Mouse (Mus musculus) ES-E14 (cell line): ENCODE results near the gene Srm. TPM values are rescaled to one million over a fixed set of nuclear protein-coding genes. Genes with fewer than 3 reads are reported as not detected.

Experiments used
- DNase-seq: peaks from one replicate; pipeline ENCODE4 v3.0.0-alpha.2; 2013; ENCODE audit warnings: low read depth, low spot score
- H3K27ac ChIP-seq: 2 replicates; pipeline ENCODE4 v1.5.1; 2012; ENCODE audit warnings: low read depth, mild to moderate bottlenecking, low read length, moderate library complexity, mixed read lengths; ENCODE audit not compliant: poor library complexity, insufficient read depth, severe bottlenecking
- H3K36me3 ChIP-seq: 2 replicates; pipeline ENCODE4 v1.6.1; 2012; ENCODE audit warnings: mild to moderate bottlenecking, low read length, moderate library complexity, mixed read lengths; ENCODE audit not compliant: control insufficient read depth, poor library complexity, insufficient read depth, severe bottlenecking
- H3K4me1 ChIP-seq, 2 experiments: fragments of 150-350 bp in 1 of 2; sonication (generic) in 1 of 2; 2 replicates each; pipeline ENCODE4 v1.6.1; 2012; ENCODE audit warnings: low read length in 2 of 2, mild to moderate bottlenecking in 1 of 2, mixed read lengths in 1 of 2; ENCODE audit not compliant: control insufficient read depth in 2 of 2, insufficient read depth in 2 of 2, poor library complexity in 1 of 2
- H3K4me3 ChIP-seq, 2 experiments: fragments of 150-350 bp in 1 of 2; sonication (generic) in 1 of 2; 2 replicates each; pipeline ENCODE4 v1.5.1; 2012; ENCODE audit warnings: low read length in 2 of 2, low read depth in 1 of 2, mild to moderate bottlenecking in 1 of 2, mixed read lengths in 1 of 2; ENCODE audit not compliant: insufficient read depth in 1 of 2, poor library complexity in 1 of 2, severe bottlenecking in 1 of 2
- H3K9ac ChIP-seq: 2 replicates; pipeline ENCODE4 v1.6.1; 2012; ENCODE audit warnings: low read depth, mild to moderate bottlenecking, low read length, mixed read lengths; ENCODE audit not compliant: poor library complexity, insufficient read depth, severe bottlenecking
- H3K9me3 ChIP-seq: fragments of 150-350 bp; sonication (generic); 2 replicates; pipeline ENCODE4 v1.6.1; 2012; ENCODE audit warnings: low read depth, mild to moderate bottlenecking, low read length; ENCODE audit not compliant: control insufficient read depth, insufficient read depth
- CHD2 ChIP-seq: IDR thresholded peaks from 2 replicates; pipeline ENCODE4 v1.6.1; 2014; ENCODE audit warnings: mild to moderate bottlenecking, low read depth, low read length, inconsistent platforms
- HCFC1 ChIP-seq: IDR thresholded peaks from 2 replicates; pipeline ENCODE4 v1.6.1; 2012; ENCODE audit warnings: low read length, inconsistent platforms, borderline replicate concordance; ENCODE audit not compliant: insufficient read depth
- MAFK ChIP-seq: IDR thresholded peaks from 2 replicates; pipeline ENCODE4 v1.6.1; 2014; ENCODE audit warnings: mild to moderate bottlenecking, low read depth, low read length, inconsistent platforms; ENCODE audit not compliant: insufficient read depth
- ZC3H11A ChIP-seq: IDR thresholded peaks from 2 replicates; pipeline ENCODE4 v1.6.1; 2012; ENCODE audit warnings: low read depth, mild to moderate bottlenecking, inconsistent platforms, low read length, borderline replicate concordance
- ZNF384 ChIP-seq: IDR thresholded peaks from 2 replicates; pipeline ENCODE4 v1.6.1; 2012; ENCODE audit warnings: low read depth, low read length, inconsistent platforms
- in situ Hi-C, 2 experiments: fragments of 600-800 bp; cut with MboI; formaldehyde crosslinking; loops; one replicate each; pipeline ENCODE4 v1.15.1; 2025; ENCODE audit warnings: low sequenced_read_pairs in 2 of 2, inconsistent platforms in 1 of 2; ENCODE audit not compliant: unreplicated experiment in 2 of 2
- total RNA-seq: library from RNA; depleted of rRNA; stranded (reverse); fragments of 300-350 nt; gene quantifications from 2 replicates; pipeline ENCODE4 v1.2.3, GENCODE M21; 2012

The Srm gene
- total RNA-seq, 1 experiment: 165 TPM

- Histone ChIP-seq H3K36me3 (peaks cover 7% of the 10 kb centered on the region), H3K9ac (no peak within 1 kb of the TSS; the same call in 1 of the 2 replicates), H3K27ac (peak within 1 kb of the TSS; percentile 29; the same call in 1 of the 2 replicates), H3K4me3 (no peak within 1 kb of the TSS), H3K9me3 (no peaks in the 10 kb centered on the region), H3K4me1 (peaks cover 3 to 25% of the 10 kb centered on the region in 2 experiments; a peak in 2 of 4 replicates)
- no peak for TF ChIP-seq CHD2
- no peak for DNase-seq
- in situ Hi-C loops: loop anchor here in 1 of 2 experiments (10.0 kb wide), 1 partner anchor 428 kb away; no protein-coding TSS in a partner anchor
Observed at GRCm38 (mm10) chr4:148602357-148603120, 11.2 kb downstream of the Srm start, which contains the start of gene Masp2. Gene Masp2 (plus strand): TSS chr4:148602554.

- DNase-seq: no peak
- peaks cover 3% of the 10 kb centered on the region; the same call in 1 of the 2 replicates for H3K36me3 ChIP-seq
- no peak overlapping the region for H3K27ac ChIP-seq
- no peaks in the 10 kb centered on the region for H3K9me3 ChIP-seq
- peaks cover 3 to 25% of the 10 kb centered on the region in 2 experiments; a peak in 2 of 4 replicates for H3K4me1 ChIP-seq
- no peak overlapping the region for H3K4me3 ChIP-seq
- in situ Hi-C loops: loop anchor here in 1 of 2 experiments (10.0 kb wide), 1 partner anchor 429 kb away; no protein-coding TSS in a partner anchor
- TF ChIP-seq CHD2 (no peak), ZNF384 (no peak), ZC3H11A (no peak), HCFC1 (no peak), MAFK (no peak)
- H3K9ac ChIP-seq: no peak overlapping the region
Observed at GRCm38 (mm10) chr4:148603376-148604139, 12.3 kb downstream of the Srm start.

GRCm38 (mm10) chr4:148604141-148604540, 12.8 kb downstream of the Srm start:
- TF ChIP-seq MAFK (no peak), ZC3H11A (no peak), CHD2 (no peak), HCFC1 (no peak)
- DNase-seq: no peak
- Histone ChIP-seq H3K9me3 (no peaks in the 10 kb centered on the region), H3K4me3 (no peak overlapping the region), H3K27ac (no peak overlapping the region), H3K4me1 (peaks cover 3 to 25% of the 10 kb centered on the region in 2 experiments; a peak in 2 of 4 replicates), H3K36me3 (peaks cover 3% of the 10 kb centered on the region; the same call in 1 of the 2 replicates), H3K9ac (no peak overlapping the region; the same call in 1 of the 2 replicates)
- in situ Hi-C loops: loop anchor here in 1 of 2 experiments (10.0 kb wide), 1 partner anchor 429 kb away; no protein-coding TSS in a partner anchor

- Histone ChIP-seq H3K9ac (no peak overlapping the region; the same call in 1 of the 2 replicates), H3K9me3 (no peaks in the 10 kb centered on the region), H3K4me1 (peaks cover 3 to 25% of the 10 kb centered on the region in 2 experiments; a peak in 2 of 4 replicates), H3K36me3 (no peaks in the 10 kb centered on the region; the same call in 1 of the 2 replicates), H3K4me3 (no peak overlapping the region), H3K27ac (no peak overlapping the region)
- no peak for DNase-seq
- in situ Hi-C loops: loop anchor here in 1 of 2 experiments (10.0 kb wide), 1 partner anchor 430 kb away; no protein-coding TSS in a partner anchor
- 0 out of 2 replicates have a peak, but pooled peaks have one; percentile 47 for TF ChIP-seq MAFK
- no peak for TF ChIP-seq CHD2
Observed at GRCm38 (mm10) chr4:148604541-148605165, 13.3 kb downstream of the Srm start.
